7 mouse cellular contexts compared by ENCODE assay signal in the genomic region with DNA sequence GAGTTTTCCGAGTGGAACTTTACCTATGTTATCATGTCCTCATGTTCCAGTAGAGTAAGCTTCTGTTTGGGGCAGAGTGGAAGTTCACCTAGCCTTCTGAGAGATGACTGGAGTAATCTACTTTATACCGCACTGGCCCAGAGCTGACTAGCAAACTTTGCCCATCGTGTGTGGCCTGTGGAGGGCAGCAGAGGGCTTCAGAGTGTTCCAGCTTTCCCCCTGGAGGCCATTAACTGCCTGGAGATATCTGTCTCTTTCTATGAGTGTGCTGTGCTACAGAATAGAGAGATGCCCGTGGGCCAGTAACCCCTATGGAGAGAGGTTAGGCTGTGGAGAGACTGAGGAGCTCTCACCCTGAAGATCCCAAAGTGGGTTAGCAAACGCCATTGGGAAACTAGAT.
DNase-seq lines count a peak whose midpoint lies in the region; ATAC-seq and TF ChIP-seq lines count a peak whose summit lies in the region.

No protein-coding gene starts in this region.

- H3K4me1 ChIP-seq in E14TG2a.4 (replicated peaks; ENCODE audit: low read depth, low read length): no peaks in the 10 kb centered on the region

- no peaks in the 10 kb centered on the region for H3K27me3 ChIP-seq in E14TG2a.4 (ENCODE audit: insufficient read depth, low read length)

- H3K4me3 ChIP-seq in E14TG2a.4 (replicated peaks; ENCODE audit: low read length): no peak overlapping the region

- H3K36me3 ChIP-seq in E14TG2a.4 (ENCODE audit: insufficient read depth, low read length): no peaks in the 10 kb centered on the region

- no peaks in the 10 kb centered on the region for H3K9me3 ChIP-seq in E14TG2a.4 (ENCODE audit: low read length)

- peak; percentile 1 for DNase-seq in MEL-GATA-1-ER (ENCODE audit: extremely low read depth, low read depth)
- peak; percentile 42 to 62 for DNase-seq in layer of hippocampus, postnatal 14 days (ENCODE audit: low spot score in 2 of 2)
- DNase-seq in lung, postnatal 36 days: peak; percentile 63
- peak; percentile 41 to 43 for DNase-seq in spleen, postnatal 36 days (ENCODE audit: low spot score in 2 of 2)

- ATAC-seq in common myeloid progenitor, adult 5-6 weeks (replicated peaks; ENCODE audit: low read depth, poor library complexity, severe bottlenecking): peak; percentile 99
- ATAC-seq in hematopoietic stem cell, adult 5-6 weeks (replicated peaks in 1 of 2; ENCODE audit: insufficient read depth in 1 of 2, low FRiP score in 2 of 2, low TSS enrichment in 1 of 2, low read depth in 1 of 2, poor library complexity in 2 of 2, severe bottlenecking in 2 of 2): peak; percentile 94 to 99

- peak; percentile 31 for TF ChIP-seq CTCF in E14TG2a.4 (conservative IDR thresholded peaks at IDR 0.05; ENCODE audit: low read length)

Comparison
In these comparisons a context has a peak if more than half of its experiments do, and no peak if none do; other contexts are left out.
1. DNase-seq: peak in every context shown above with its lines; median percentile 63 in lung, postnatal 36 days; 52 in layer of hippocampus, postnatal 14 days; 42 in spleen, postnatal 36 days; 1 in MEL-GATA-1-ER.